Mouse (Mus musculus) limb, embryonic 15.5 days (tissue): ENCODE data around the gene Gtf3c2. TPM values are rescaled to one million over a fixed set of nuclear protein-coding genes. Genes with fewer than 3 reads are reported as not detected.

Experiments used
- ATAC-seq: fragments of 200-750 bp; cut with Nextera tagmentation; 2 replicates; pipeline ENCODE4 v1.8.0; 2017; ENCODE audit warnings: low read depth, moderate TSS enrichment; ENCODE audit not compliant: insufficient number of reproducible peaks, low FRiP score, low TSS enrichment
- H3K27ac ChIP-seq: fragments of 300-500 bp; sonication (generic); 2 replicates; pipeline ENCODE4 v1.5.1; 2015; ENCODE audit warnings: moderate library complexity, mild to moderate bottlenecking, inconsistent platforms
- H3K27me3 ChIP-seq: fragments of 300-500 bp; sonication (generic); 2 replicates; pipeline ENCODE4 v1.6.1; 2015; ENCODE audit warnings: inconsistent platforms
- H3K36me3 ChIP-seq: fragments of 300-500 bp; sonication (generic); 2 replicates; pipeline ENCODE4 v1.6.1; 2015; ENCODE audit warnings: inconsistent platforms
- H3K4me1 ChIP-seq: fragments of 300-500 bp; sonication (generic); 2 replicates; pipeline ENCODE4 v1.6.1; 2015; ENCODE audit warnings: inconsistent platforms
- H3K4me2 ChIP-seq: fragments of 300-500 bp; sonication (generic); 2 replicates; pipeline ENCODE4 v1.6.1; 2015; ENCODE audit warnings: mild to moderate bottlenecking, inconsistent platforms
- H3K4me3 ChIP-seq: fragments of 300-500 bp; sonication (generic); 2 replicates; pipeline ENCODE4 v1.5.1; 2015; ENCODE audit warnings: mild to moderate bottlenecking, inconsistent platforms
- H3K9ac ChIP-seq: fragments of 300-500 bp; sonication (generic); 2 replicates; pipeline ENCODE4 v1.6.1; 2015; ENCODE audit warnings: inconsistent platforms
- H3K9me3 ChIP-seq: fragments of 300-500 bp; sonication (generic); 2 replicates; pipeline ENCODE4 v1.6.1; 2016; ENCODE audit warnings: inconsistent platforms
- WGBS: fragments of 180-500 bp; shearing (Covaris S2); methylation state at CpG from one replicate; pipeline ENCODE4 v1.1.7; 2015; 5-methylcytosine and 5-hydroxymethylcytosine counted together
- polyA plus RNA-seq: library from polyadenylated mRNA; unstranded; fragments of >200 nt; fragmentation: Nextera tagmentation; extraction: Ambion mirVana; gene quantifications from 2 replicates; pipeline ENCODE4 v1.2.1, GENCODE M21; 2015

Gtf3c2 gene
- polyA plus RNA-seq, 1 experiment from 2014 or later = 65.6 TPM

- Histone ChIP-seq H3K27me3 (no peaks in the 10 kb centered on the region), H3K9me3 (peaks cover 5% of the 10 kb centered on the region; the same call in 1 of the 2 replicates), H3K27ac (no peak overlapping the region), H3K36me3 (peaks cover 64% of the 10 kb centered on the region), H3K4me3 (no peak overlapping the region), H3K4me1 (peaks cover 35% of the 10 kb centered on the region), H3K4me2 (no peak overlapping the region), H3K9ac (no peak overlapping the region)
- WGBS = 86% methylated on average over 10 of the region's 10 CpGs
- no peak for ATAC-seq
Measured at GRCm38 (mm10) chr5:31196207-31196606, 16.3 kb upstream of the Gtf3c2 start.

- peaks cover 69% of the 10 kb centered on the region for H3K36me3 ChIP-seq
- WGBS = 89% methylated on average over 4 of the region's 4 CpGs
- H3K9me3 ChIP-seq = peaks cover 5% of the 10 kb centered on the region; the same call in 1 of the 2 replicates
Measured at GRCm38 (mm10) chr5:31195671-31196070, 15.7 kb upstream of the Gtf3c2 start.

GRCm38 (mm10) chr5:31194486-31195485 is 14.8 kb upstream of the Gtf3c2 start:
- ATAC-seq = no peak
- 89% methylated on average over 16 of the region's 16 CpGs for WGBS
- no peaks in the 10 kb centered on the region for H3K9me3 ChIP-seq
- peaks cover 70% of the 10 kb centered on the region for H3K36me3 ChIP-seq
- no peak overlapping the region; the same call in 1 of the 2 replicates for H3K4me3 ChIP-seq
- no peak overlapping the region for H3K27ac ChIP-seq
- H3K4me2 ChIP-seq = peak overlapping the region; percentile 72
- H3K4me1 ChIP-seq = peaks cover 22% of the 10 kb centered on the region
- H3K9ac ChIP-seq = no peak overlapping the region
- H3K27me3 ChIP-seq = no peaks in the 10 kb centered on the region

More at GRCm38 (mm10) chr5:31195671-31196070, 15.7 kb upstream of the Gtf3c2 start:
- ATAC-seq = no peak
- H3K4me1 ChIP-seq = peaks cover 29% of the 10 kb centered on the region
- H3K4me3 ChIP-seq = no peak overlapping the region
- H3K27me3 ChIP-seq = no peaks in the 10 kb centered on the region
- no peak overlapping the region for H3K9ac ChIP-seq
- no peak overlapping the region for H3K27ac ChIP-seq
- no peak overlapping the region for H3K4me2 ChIP-seq

- Histone ChIP-seq H3K4me1 (peaks cover 19% of the 10 kb centered on the region), H3K4me3 (peak overlapping the region; percentile 65), H3K27ac (peak overlapping the region; percentile 92), H3K4me2 (peak overlapping the region; percentile 72), H3K27me3 (no peaks in the 10 kb centered on the region), H3K9ac (peak overlapping the region; percentile 82), H3K36me3 (peaks cover 67% of the 10 kb centered on the region), H3K9me3 (no peaks in the 10 kb centered on the region)
- no peak for ATAC-seq
- WGBS = 12% methylated on average over 25 of the region's 25 CpGs
Measured at GRCm38 (mm10) chr5:31193631-31194281, 13.8 kb upstream of the Gtf3c2 start.

GRCm38 (mm10) chr5:31192939-31193630 is 13.1 kb upstream of the Gtf3c2 start, which contains the start of the genes Snx17 and Eif2b4:
Gene Snx17 (plus strand): TSS chr5:31193227.
Gene Eif2b4 (minus strand): TSS chr5:31193430.
- peak within 1 kb of the TSS; percentile 65 for H3K4me3 ChIP-seq
- ATAC-seq = peak; percentile 95
- peak within 1 kb of the TSS; percentile 72 for H3K4me2 ChIP-seq
- H3K4me1 ChIP-seq = peaks cover 19% of the 10 kb centered on the region
- WGBS = under 1% methylated on average over 48 of the region's 48 CpGs
- H3K9me3 ChIP-seq = no peaks in the 10 kb centered on the region
- H3K9ac ChIP-seq = peak within 1 kb of the TSS; percentile 82
- H3K36me3 ChIP-seq = peaks cover 67% of the 10 kb centered on the region
- H3K27ac ChIP-seq = peak within 1 kb of the TSS; percentile 92
- no peaks in the 10 kb centered on the region for H3K27me3 ChIP-seq

GRCm38 (mm10) chr5:31192045-31192938 is 12.3 kb upstream of the Gtf3c2 start:
- Histone ChIP-seq H3K9ac (peak overlapping the region; percentile 72), H3K27me3 (no peaks in the 10 kb centered on the region), H3K4me2 (peak overlapping the region; percentile 61), H3K4me3 (peak overlapping the region; percentile 65), H3K9me3 (no peaks in the 10 kb centered on the region), H3K4me1 (peaks cover 16% of the 10 kb centered on the region), H3K27ac (peak overlapping the region; percentile 88), H3K36me3 (peaks cover 67% of the 10 kb centered on the region)
- no peak; the same call in none of the 2 replicates for ATAC-seq
- WGBS = 10% methylated on average over 42 of the region's 42 CpGs

GRCm38 (mm10) chr5:31190201-31190600 is 10.3 kb upstream of the Gtf3c2 start:
- ATAC-seq = no peak
- peaks cover 52% of the 10 kb centered on the region for H3K36me3 ChIP-seq
- peaks cover 16% of the 10 kb centered on the region for H3K4me1 ChIP-seq
- no peak overlapping the region for H3K4me2 ChIP-seq
- WGBS = 91% methylated on average over 9 of the region's 9 CpGs
- no peak overlapping the region for H3K27ac ChIP-seq
- no peaks in the 10 kb centered on the region for H3K9me3 ChIP-seq
- no peak overlapping the region for H3K9ac ChIP-seq
- H3K4me3 ChIP-seq = no peak overlapping the region
- H3K27me3 ChIP-seq = no peaks in the 10 kb centered on the region

- H3K9me3 ChIP-seq = no peaks in the 10 kb centered on the region
- peaks cover 44% of the 10 kb centered on the region for H3K36me3 ChIP-seq
- 77% methylated on average over 4 of the region's 4 CpGs for WGBS
- no peak overlapping the region for H3K4me2 ChIP-seq
- no peak overlapping the region for H3K27ac ChIP-seq
- H3K4me3 ChIP-seq = no peak overlapping the region
- no peak overlapping the region for H3K9ac ChIP-seq
- ATAC-seq = no peak
- peaks cover 4% of the 10 kb centered on the region for H3K4me1 ChIP-seq
- H3K27me3 ChIP-seq = no peaks in the 10 kb centered on the region
Measured at GRCm38 (mm10) chr5:31188223-31188840, 8.4 kb upstream of the Gtf3c2 start.

GRCm38 (mm10) chr5:31183678-31184077 is 3.7 kb upstream of the Gtf3c2 start:
- WGBS = 55% methylated on average over 4 of the region's 4 CpGs
- H3K27me3 ChIP-seq = no peaks in the 10 kb centered on the region
- H3K36me3 ChIP-seq = peaks cover 20% of the 10 kb centered on the region
- H3K4me1 ChIP-seq = 0 out of 2 replicates have a peak, but pooled peaks cover 4% of the 10 kb centered on the region
- no peak overlapping the region for H3K4me3 ChIP-seq
- no peaks in the 10 kb centered on the region for H3K9me3 ChIP-seq
- ATAC-seq = no peak
- H3K9ac ChIP-seq = no peak overlapping the region
- no peak overlapping the region for H3K4me2 ChIP-seq
- H3K27ac ChIP-seq = no peak overlapping the region

- H3K9me3 ChIP-seq = no peaks in the 10 kb centered on the region
- no peak overlapping the region for H3K9ac ChIP-seq
- H3K36me3 ChIP-seq = no peaks in the 10 kb centered on the region
- no peak overlapping the region for H3K27ac ChIP-seq
- ATAC-seq = no peak
- no peak overlapping the region for H3K4me3 ChIP-seq
- H3K27me3 ChIP-seq = no peaks in the 10 kb centered on the region
- H3K4me1 ChIP-seq = 0 out of 2 replicates have a peak, but pooled peaks cover 4% of the 10 kb centered on the region
- no peak overlapping the region for H3K4me2 ChIP-seq
- 92% methylated on average over 9 of the region's 9 CpGs for WGBS
Measured at GRCm38 (mm10) chr5:31181183-31181770, 1.3 kb upstream of the Gtf3c2 start.
